Mouse (Mus musculus) hindbrain, embryonic 11.5 days (tissue): ENCODE results near the gene Trp53. TPM values are rescaled to one million over a fixed set of nuclear protein-coding genes. Genes with fewer than 3 reads are reported as not detected.

Experiments
- ATAC-seq: fragments of 200-750 bp; cut with Nextera tagmentation; 2 replicates; pipeline ENCODE4 v1.8.0; 2017; ENCODE audit warnings: mild to moderate bottlenecking, moderate TSS enrichment, moderate library complexity; ENCODE audit not compliant: low FRiP score
- DNase-seq: peaks from one replicate; pipeline ENCODE4 v3.0.0-alpha.2; 2015; ENCODE audit warnings: low spot score
- H3K27ac ChIP-seq: fragments of 300-500 bp; sonication (generic); 2 replicates; pipeline ENCODE4 v1.5.1; 2014; ENCODE audit warnings: mild to moderate bottlenecking, low read depth, low read length
- H3K27me3 ChIP-seq: fragments of 300-500 bp; sonication (generic); 2 replicates; pipeline ENCODE4 v1.6.1; 2014; ENCODE audit warnings: mild to moderate bottlenecking, low read length, moderate library complexity, mixed read lengths; ENCODE audit not compliant: control insufficient read depth, insufficient read depth
- H3K36me3 ChIP-seq: fragments of 300-500 bp; sonication (generic); 2 replicates; pipeline ENCODE4 v1.6.1; 2014; ENCODE audit warnings: mild to moderate bottlenecking, low read length, moderate library complexity, mixed read lengths; ENCODE audit not compliant: control insufficient read depth, insufficient read depth
- H3K4me1 ChIP-seq: fragments of 300-500 bp; sonication (generic); replicated peaks from 2 replicates; pipeline ENCODE4 v1.6.1; 2014; ENCODE audit warnings: low read length, mixed read lengths; ENCODE audit not compliant: control insufficient read depth, insufficient read depth
- H3K4me2 ChIP-seq: fragments of 300-500 bp; sonication (generic); replicated peaks from 2 replicates; pipeline ENCODE4 v1.6.1; 2014; ENCODE audit warnings: mild to moderate bottlenecking, low read depth, low read length
- H3K4me3 ChIP-seq: fragments of 300-500 bp; sonication (generic); 2 replicates; pipeline ENCODE4 v1.5.1; 2014; ENCODE audit warnings: low read depth, low read length
- H3K9ac ChIP-seq: fragments of 300-500 bp; sonication (generic); 2 replicates; pipeline ENCODE4 v1.6.1; 2014; ENCODE audit warnings: low read depth, low read length
- H3K9me3 ChIP-seq: fragments of 300-500 bp; sonication (generic); 2 replicates; pipeline ENCODE4 v1.6.1; 2016; ENCODE audit warnings: low read length; ENCODE audit not compliant: control insufficient read depth
- WGBS: fragments of 180-500 bp; shearing (Covaris S2); extraction: QIAGEN DNeasy Blood & Tissue Kit; methylation state at CpG from one replicate; pipeline ENCODE4 v1.1.7; 2014; 5-methylcytosine and 5-hydroxymethylcytosine counted together
- polyA plus RNA-seq: library from polyadenylated mRNA; unstranded; fragments of >200 nt; fragmentation: Nextera tagmentation; extraction: Ambion mirVana; gene quantifications from 2 replicates; pipeline ENCODE4 v1.2.1, GENCODE M21; 2014

Gene Trp53
- polyA plus RNA-seq, 1 experiment from 2014 or later, result 159 TPM

GRCm38 (mm10) chr11:69599436-69599835, 19.3 kb downstream of the Trp53 start:
- Histone ChIP-seq H3K9ac (no peak overlapping the region), H3K9me3 (no peaks in the 10 kb centered on the region), H3K4me3 (no peak overlapping the region), H3K4me2 (no peak overlapping the region), H3K27me3 (peaks cover 2% of the 10 kb centered on the region; the same call in 1 of the 2 replicates), H3K27ac (no peak overlapping the region), H3K4me1 (peaks cover 3% of the 10 kb centered on the region; the same call in 1 of the 2 replicates), H3K36me3 (no peaks in the 10 kb centered on the region)
- ATAC-seq (no peak), DNase-seq (no peak)
- 5% methylated on average over 9 of the region's 9 CpGs for WGBS

- Histone ChIP-seq H3K9ac (no peak overlapping the region; the same call in 1 of the 2 replicates), H3K4me1 (peaks cover 6% of the 10 kb centered on the region), H3K4me2 (peak overlapping the region; percentile 8; the same call in 1 of the 2 replicates), H3K27me3 (peaks cover 5% of the 10 kb centered on the region; the same call in 1 of the 2 replicates), H3K4me3 (no peak overlapping the region), H3K9me3 (no peaks in the 10 kb centered on the region), H3K27ac (no peak overlapping the region), H3K36me3 (no peaks in the 10 kb centered on the region)
- ATAC-seq (no peak), DNase-seq (peak; percentile 63)
- 7% methylated on average over 6 of the region's 6 CpGs for WGBS
Observed at GRCm38 (mm10) chr11:69600098-69600497, 19.9 kb downstream of the Trp53 start.

- DNase-seq, result no peak
- Histone ChIP-seq H3K27ac (no peak overlapping the region), H3K9me3 (no peaks in the 10 kb centered on the region), H3K27me3 (peaks cover 5% of the 10 kb centered on the region; the same call in 1 of the 2 replicates), H3K4me2 (no peak overlapping the region), H3K36me3 (no peaks in the 10 kb centered on the region), H3K9ac (no peak overlapping the region), H3K4me3 (no peak overlapping the region), H3K4me1 (peaks cover 6% of the 10 kb centered on the region)
- 89% methylated on average over 3 of the region's 3 CpGs for WGBS
- no peak for ATAC-seq
Observed at GRCm38 (mm10) chr11:69601768-69602167, 21.6 kb downstream of the Trp53 start.

GRCm38 (mm10) chr11:69603516-69603915, 23.4 kb downstream of the Trp53 start:
- H3K4me2 ChIP-seq, result no peak overlapping the region
- H3K9ac ChIP-seq, result no peak overlapping the region
- peaks cover 6% of the 10 kb centered on the region for H3K4me1 ChIP-seq
- peaks cover 5% of the 10 kb centered on the region; the same call in 1 of the 2 replicates for H3K27me3 ChIP-seq
- H3K4me3 ChIP-seq, result no peak overlapping the region
- ATAC-seq (no peak), DNase-seq (no peak)
- no peak overlapping the region for H3K27ac ChIP-seq
- WGBS, result 77% methylated on average over 8 of the region's 8 CpGs
- no peaks in the 10 kb centered on the region for H3K9me3 ChIP-seq
- no peaks in the 10 kb centered on the region for H3K36me3 ChIP-seq

GRCm38 (mm10) chr11:69604347-69604746, 24.2 kb downstream of the Trp53 start:
- Histone ChIP-seq H3K36me3 (no peaks in the 10 kb centered on the region), H3K4me1 (peaks cover 4% of the 10 kb centered on the region), H3K9me3 (no peaks in the 10 kb centered on the region), H3K4me2 (peak overlapping the region; percentile 100), H3K4me3 (peak overlapping the region; percentile 60), H3K27me3 (peaks cover 5% of the 10 kb centered on the region; the same call in 1 of the 2 replicates), H3K9ac (no peak overlapping the region; the same call in 1 of the 2 replicates), H3K27ac (no peak overlapping the region)
- ATAC-seq (no peak), DNase-seq (peak; percentile 30)
- WGBS, result 65% methylated on average over 3 of the region's 3 CpGs

- under 1% methylated on average over 71 of the region's 73 CpGs for WGBS
- peak overlapping the region; percentile 100 for H3K4me2 ChIP-seq
- H3K4me1 ChIP-seq, result peaks cover 4% of the 10 kb centered on the region
- H3K9ac ChIP-seq, result peak overlapping the region; percentile 52
- H3K36me3 ChIP-seq, result no peaks in the 10 kb centered on the region
- ATAC-seq (peak; percentile 54), DNase-seq (peak; percentile 56)
- peak overlapping the region; percentile 60 for H3K4me3 ChIP-seq
- H3K27me3 ChIP-seq, result peaks cover 5% of the 10 kb centered on the region; the same call in 1 of the 2 replicates
- H3K27ac ChIP-seq, result no peak overlapping the region
- no peaks in the 10 kb centered on the region for H3K9me3 ChIP-seq
Observed at GRCm38 (mm10) chr11:69604795-69605664, 24.9 kb downstream of the Trp53 start.

- no peaks in the 10 kb centered on the region for H3K36me3 ChIP-seq
- WGBS, result 4% methylated on average over 32 of the region's 32 CpGs
- no peak within 1 kb of the TSS for H3K27ac ChIP-seq
- DNase-seq, result peak; percentile 80
- peaks cover 4% of the 10 kb centered on the region; the same call in 1 of the 2 replicates for H3K4me1 ChIP-seq
- peak within 1 kb of the TSS; percentile 52 for H3K9ac ChIP-seq
- peak within 1 kb of the TSS; percentile 60 for H3K4me3 ChIP-seq
- H3K9me3 ChIP-seq, result no peaks in the 10 kb centered on the region
- peak within 1 kb of the TSS; percentile 100 for H3K4me2 ChIP-seq
- peaks cover 5% of the 10 kb centered on the region; the same call in 1 of the 2 replicates for H3K27me3 ChIP-seq
- peak; percentile 89 for ATAC-seq
Observed at GRCm38 (mm10) chr11:69605726-69606490, 25.7 kb downstream of the Trp53 start, which contains the start of gene Atp1b2. Gene Atp1b2, minus strand, starts transcription at chr11:69605942.

- Histone ChIP-seq H3K27ac (no peak overlapping the region), H3K4me2 (peak overlapping the region; percentile 100), H3K36me3 (no peaks in the 10 kb centered on the region), H3K4me3 (no peak overlapping the region; the same call in 1 of the 2 replicates), H3K27me3 (peaks cover 5% of the 10 kb centered on the region; the same call in 1 of the 2 replicates), H3K4me1 (peaks cover 4% of the 10 kb centered on the region; the same call in 1 of the 2 replicates), H3K9me3 (no peaks in the 10 kb centered on the region), H3K9ac (no peak overlapping the region)
- ATAC-seq (no peak), DNase-seq (no peak)
- WGBS, result 75% methylated on average over 2 of the region's 2 CpGs
Observed at GRCm38 (mm10) chr11:69606491-69606795, 26.3 kb downstream of the Trp53 start.
